Mouse (Mus musculus) heart, embryonic 12.5 days (tissue): ENCODE results near the gene Scnn1a. TPM values are rescaled to one million over a fixed set of nuclear protein-coding genes. Genes with fewer than 3 reads are reported as not detected.
"Not testable (repeated sequence)": the region's sequence is repeated elsewhere in the genome, so short reads cannot be mapped to it uniquely, and the experiment has no call there.

ENCODE experiments used
- ATAC-seq: fragments of 200-750 bp; cut with Nextera tagmentation; 2 replicates; pipeline ENCODE4 v1.8.0; 2017; ENCODE audit warnings: moderate TSS enrichment, moderate library complexity; ENCODE audit not compliant: insufficient number of reproducible peaks, low FRiP score
- H3K27ac ChIP-seq: fragments of 300-500 bp; sonication (generic); 2 replicates; pipeline ENCODE4 v1.5.1; 2016; ENCODE audit warnings: mild to moderate bottlenecking, moderate library complexity; ENCODE audit not compliant: poor library complexity, severe bottlenecking
- H3K27me3 ChIP-seq: fragments of 300-500 bp; sonication (generic); replicated peaks from 2 replicates; pipeline ENCODE4 v1.6.1; 2016; ENCODE audit warnings: mild to moderate bottlenecking, moderate library complexity
- H3K36me3 ChIP-seq: fragments of 300-500 bp; sonication (generic); 2 replicates; pipeline ENCODE4 v1.6.1; 2016; ENCODE audit warnings: mild to moderate bottlenecking, moderate library complexity
- H3K4me1 ChIP-seq: fragments of 300-500 bp; sonication (generic); replicated peaks from 2 replicates; pipeline ENCODE4 v1.6.1; 2016; ENCODE audit warnings: mild to moderate bottlenecking
- H3K4me2 ChIP-seq: fragments of 300-500 bp; sonication (generic); 2 replicates; pipeline ENCODE4 v1.6.1; 2016; ENCODE audit warnings: mild to moderate bottlenecking, moderate library complexity
- H3K4me3 ChIP-seq: fragments of 300-500 bp; sonication (generic); 2 replicates; pipeline ENCODE4 v1.5.1; 2016; ENCODE audit warnings: mild to moderate bottlenecking
- H3K9ac ChIP-seq: fragments of 300-500 bp; sonication (generic); 2 replicates; pipeline ENCODE4 v1.6.1; 2016; ENCODE audit warnings: mild to moderate bottlenecking, moderate library complexity
- H3K9me3 ChIP-seq: fragments of 300-500 bp; sonication (generic); replicated peaks from 2 replicates; pipeline ENCODE4 v1.6.1; 2016; ENCODE audit warnings: mild to moderate bottlenecking, moderate library complexity
- WGBS: fragments of 180-500 bp; shearing (Covaris S2); methylation state at CpG from one replicate; pipeline ENCODE4 v1.1.7; 2016; 5-methylcytosine and 5-hydroxymethylcytosine counted together
- polyA plus RNA-seq: library from polyadenylated mRNA; unstranded; fragments of >200 nt; fragmentation: Nextera tagmentation; extraction: Ambion mirVana; gene quantifications from 2 replicates; pipeline ENCODE4 v1.2.1, GENCODE M21; 2016

Gene Scnn1a
- polyA plus RNA-seq, 1 experiment from 2014 or later = 0.70 TPM

DNA sequence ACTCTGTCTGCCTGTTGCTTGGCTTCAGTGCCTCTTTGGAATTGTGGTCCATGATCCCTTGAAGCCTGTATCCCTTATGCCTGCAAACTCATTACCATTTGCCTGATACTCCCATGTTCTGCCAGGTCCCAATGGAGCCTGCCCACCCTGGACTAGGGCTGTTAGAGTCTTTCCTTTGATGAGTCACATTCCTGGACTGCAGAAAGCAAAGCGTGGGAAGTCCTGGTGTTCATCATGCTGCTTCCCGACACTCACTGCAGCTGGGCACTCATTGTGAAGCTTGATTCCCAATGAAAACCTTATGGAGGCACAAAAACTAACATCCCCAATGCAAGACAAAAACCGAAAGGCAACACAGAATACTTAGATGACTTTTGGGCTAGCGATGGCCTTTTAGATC lies 29.1 kb upstream of the Scnn1a start:
- no peak overlapping the region for H3K4me2 ChIP-seq
- no peak overlapping the region for H3K9ac ChIP-seq
- H3K36me3 ChIP-seq = no peaks in the 10 kb centered on the region
- no peak for ATAC-seq
- H3K27ac ChIP-seq = no peak overlapping the region
- WGBS = 51% methylated on average over 4 of the region's 4 CpGs
- H3K4me1 ChIP-seq = no peaks in the 10 kb centered on the region
- H3K27me3 ChIP-seq = 0 out of 2 replicates have a peak, but pooled peaks cover 5% of the 10 kb centered on the region
- H3K4me3 ChIP-seq = no peak overlapping the region
- H3K9me3 ChIP-seq = no peaks in the 10 kb centered on the region; the same call in 1 of the 2 replicates

GRCm38 (mm10) chr6:125292256-125292655 lies 28.2 kb upstream of the Scnn1a start:
- Histone ChIP-seq H3K27ac (no peak overlapping the region), H3K4me3 (no peak overlapping the region), H3K27me3 (0 out of 2 replicates have a peak, but pooled peaks cover 5% of the 10 kb centered on the region), H3K36me3 (no peaks in the 10 kb centered on the region), H3K9ac (no peak overlapping the region), H3K4me2 (no peak overlapping the region), H3K9me3 (no peaks in the 10 kb centered on the region; the same call in 1 of the 2 replicates), H3K4me1 (no peaks in the 10 kb centered on the region)
- no peak for ATAC-seq
- WGBS = 84% methylated on average over 7 of the region's 7 CpGs

DNA sequence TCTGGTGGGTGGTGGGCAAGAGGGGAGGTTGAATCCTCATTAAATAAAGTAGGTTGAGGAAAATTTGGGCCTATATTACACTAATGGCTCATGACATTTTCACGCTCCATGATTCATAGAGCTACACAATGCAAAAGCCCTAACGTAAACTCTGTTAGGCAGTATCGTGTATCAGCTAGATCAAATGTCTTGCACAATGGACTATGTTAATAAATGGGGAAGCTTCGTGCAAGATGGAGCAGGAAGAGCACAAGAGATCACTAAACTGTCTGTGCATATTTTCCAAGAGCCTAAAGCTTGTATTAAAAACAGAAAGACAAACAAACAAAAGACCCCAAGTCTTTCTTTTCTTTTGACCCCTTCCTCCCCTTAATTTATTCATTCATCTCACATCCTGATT lies 26.4 kb upstream of the Scnn1a start:
- Histone ChIP-seq H3K27ac (no peak overlapping the region), H3K27me3 (0 out of 2 replicates have a peak, but pooled peaks cover under 1% of the 10 kb centered on the region), H3K36me3 (no peaks in the 10 kb centered on the region), H3K9ac (no peak overlapping the region), H3K4me3 (no peak overlapping the region), H3K4me1 (no peaks in the 10 kb centered on the region), H3K4me2 (no peak overlapping the region), H3K9me3 (no peaks in the 10 kb centered on the region; the same call in 1 of the 2 replicates)
- ATAC-seq = no peak
- WGBS = 85% methylated on average over 4 of the region's 4 CpGs

DNA sequence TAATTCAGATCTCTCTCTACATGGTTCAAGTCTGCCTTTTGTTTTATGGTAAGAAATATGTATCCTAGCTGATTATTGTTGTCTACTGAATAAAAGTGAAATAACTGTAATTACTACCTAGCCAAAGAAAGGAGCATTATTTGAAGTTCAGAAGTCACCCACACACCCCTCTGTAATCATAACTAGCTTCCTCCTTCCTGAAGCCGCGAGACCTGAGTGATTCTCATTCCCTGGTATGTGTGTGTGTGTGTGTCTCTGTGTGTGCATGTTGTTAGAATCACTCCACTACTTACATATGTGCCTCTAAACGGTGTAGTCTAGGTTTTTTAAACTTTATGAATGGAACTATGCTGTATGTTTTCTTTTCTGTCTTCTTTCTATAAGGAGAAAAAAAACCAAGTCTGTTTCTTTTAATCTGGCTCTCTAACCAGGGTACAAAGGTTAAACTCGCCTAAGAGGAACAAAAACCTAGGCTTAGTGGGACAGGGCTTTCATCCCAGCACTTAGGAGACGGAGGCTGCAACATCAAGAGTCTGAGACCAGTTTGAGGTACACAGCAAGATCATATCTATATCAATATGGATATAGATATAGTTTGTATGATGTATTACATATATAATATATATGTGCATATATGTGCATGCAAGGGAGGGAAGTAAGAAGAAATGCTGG lies 23.2 kb upstream of the Scnn1a start:
- no peak for ATAC-seq
- Histone ChIP-seq H3K4me1 (no peaks in the 10 kb centered on the region), H3K4me2 (no peak overlapping the region), H3K9me3 (no peaks in the 10 kb centered on the region; the same call in 1 of the 2 replicates), H3K9ac (no peak overlapping the region), H3K27ac (no peak overlapping the region), H3K27me3 (no peaks in the 10 kb centered on the region), H3K36me3 (no peaks in the 10 kb centered on the region), H3K4me3 (no peak overlapping the region)
- 69% methylated on average over 5 of the region's 5 CpGs for WGBS

DNA sequence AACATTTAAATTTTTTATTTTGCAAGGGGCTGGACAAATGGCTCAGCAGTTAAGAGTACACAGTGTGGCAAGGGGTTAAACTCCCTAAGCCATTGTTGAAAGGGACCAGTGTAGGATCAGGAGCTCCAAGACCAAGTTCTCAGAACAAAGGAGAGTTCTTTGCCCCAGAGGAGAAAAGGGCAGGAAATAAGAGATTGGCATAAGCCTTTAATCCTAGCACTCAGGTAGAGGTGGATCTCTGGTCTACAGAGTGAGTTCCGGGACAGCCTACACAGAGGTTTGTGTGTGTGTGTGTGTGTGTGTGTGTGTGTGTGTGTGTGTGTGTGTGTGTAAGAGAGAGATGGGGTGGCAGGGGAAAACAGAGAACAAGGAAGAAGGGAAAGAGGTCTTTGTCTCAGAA lies 19.5 kb upstream of the Scnn1a start:
- Histone ChIP-seq H3K9ac (no peak overlapping the region), H3K4me1 (no peaks in the 10 kb centered on the region), H3K36me3 (peaks cover under 1% of the 10 kb centered on the region; the same call in 1 of the 2 replicates), H3K9me3 (peaks cover 11% of the 10 kb centered on the region), H3K27me3 (no peaks in the 10 kb centered on the region), H3K27ac (no peak overlapping the region), H3K4me3 (no peak overlapping the region), H3K4me2 (no peak overlapping the region)
- ATAC-seq = no peak
- WGBS = 71% methylated on average over 1 of the region's 1 CpGs

- Histone ChIP-seq H3K4me2 (no peak overlapping the region), H3K9ac (no peak overlapping the region), H3K4me3 (no peak overlapping the region), H3K27ac (no peak overlapping the region), H3K27me3 (no peaks in the 10 kb centered on the region), H3K4me1 (no peaks in the 10 kb centered on the region), H3K36me3 (peaks cover 15% of the 10 kb centered on the region), H3K9me3 (peaks cover 14% of the 10 kb centered on the region)
- no peak for ATAC-seq
- WGBS = 83% methylated on average over 24 of the region's 24 CpGs
These were observed 18.1 kb upstream of the Scnn1a start for GRCm38 (mm10) chr6:125302231-125302982.

DNA sequence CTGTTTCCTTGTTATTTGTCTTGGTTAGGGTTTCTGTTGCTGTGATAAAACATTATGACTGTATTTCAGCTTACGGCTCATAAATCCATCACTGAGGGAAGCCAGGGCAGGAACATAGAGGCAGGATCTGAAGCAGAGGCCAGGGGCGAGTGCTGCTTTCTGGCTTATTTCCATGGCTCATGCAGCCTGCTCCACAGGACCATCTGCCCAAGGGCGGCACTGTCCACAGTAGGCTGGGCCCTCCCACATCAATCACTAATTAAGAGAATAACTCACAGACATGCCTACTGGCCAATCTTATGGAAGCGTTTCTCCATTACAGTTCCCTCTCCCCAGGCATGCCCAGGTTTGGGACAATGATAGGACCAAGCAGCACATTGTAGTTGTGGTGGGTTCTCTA lies 17.2 kb upstream of the Scnn1a start:
- no peaks in the 10 kb centered on the region for H3K4me1 ChIP-seq
- peaks cover 14% of the 10 kb centered on the region for H3K9me3 ChIP-seq
- H3K4me2 ChIP-seq = no peak overlapping the region
- no peaks in the 10 kb centered on the region for H3K27me3 ChIP-seq
- no peak overlapping the region for H3K27ac ChIP-seq
- no peak overlapping the region for H3K9ac ChIP-seq
- no peak overlapping the region for H3K4me3 ChIP-seq
- 82% methylated on average over 4 of the region's 4 CpGs for WGBS
- ATAC-seq = no peak
- H3K36me3 ChIP-seq = peaks cover 22% of the 10 kb centered on the region

- not testable (repeated sequence) for H3K9ac ChIP-seq, H3K27me3 ChIP-seq, H3K27ac ChIP-seq, H3K4me2 ChIP-seq, ATAC-seq, H3K4me3 ChIP-seq, H3K4me1 ChIP-seq
- WGBS = 84% methylated on average over 7 of the region's 7 CpGs
- peaks cover 14% of the 10 kb centered on the region for H3K9me3 ChIP-seq
- H3K36me3 ChIP-seq = peaks cover 33% of the 10 kb centered on the region
These were observed 16.1 kb upstream of the Scnn1a start for GRCm38 (mm10) chr6:125304408-125304807.

DNA sequence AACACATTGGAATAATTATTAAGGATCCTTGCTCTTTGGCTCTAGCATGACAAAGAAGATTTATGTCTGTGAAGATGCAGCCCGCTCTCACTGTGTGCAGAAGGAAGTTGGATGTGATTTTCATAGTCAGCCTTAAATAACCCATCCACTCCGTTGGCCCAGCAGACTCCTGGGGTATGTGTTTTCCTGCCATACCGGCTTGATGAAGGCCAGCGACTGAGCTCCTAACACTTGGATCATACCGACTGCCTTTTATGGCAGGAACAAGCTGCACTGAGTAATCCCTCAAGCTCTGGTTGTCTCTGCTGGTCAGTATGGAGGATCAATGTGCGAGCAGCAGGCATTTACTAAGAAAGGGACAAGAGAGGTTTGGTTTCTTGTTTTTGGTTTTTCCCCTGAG lies 15.0 kb upstream of the Scnn1a start:
- H3K9ac ChIP-seq = no peak overlapping the region
- 72% methylated on average over 6 of the region's 6 CpGs for WGBS
- no peak for ATAC-seq
- peaks cover 37% of the 10 kb centered on the region for H3K36me3 ChIP-seq
- no peak overlapping the region for H3K4me3 ChIP-seq
- peaks cover 11% of the 10 kb centered on the region; the same call in 1 of the 2 replicates for H3K4me1 ChIP-seq
- H3K27ac ChIP-seq = no peak overlapping the region
- peaks cover 14% of the 10 kb centered on the region for H3K9me3 ChIP-seq
- H3K27me3 ChIP-seq = no peaks in the 10 kb centered on the region
- H3K4me2 ChIP-seq = no peak overlapping the region

DNA sequence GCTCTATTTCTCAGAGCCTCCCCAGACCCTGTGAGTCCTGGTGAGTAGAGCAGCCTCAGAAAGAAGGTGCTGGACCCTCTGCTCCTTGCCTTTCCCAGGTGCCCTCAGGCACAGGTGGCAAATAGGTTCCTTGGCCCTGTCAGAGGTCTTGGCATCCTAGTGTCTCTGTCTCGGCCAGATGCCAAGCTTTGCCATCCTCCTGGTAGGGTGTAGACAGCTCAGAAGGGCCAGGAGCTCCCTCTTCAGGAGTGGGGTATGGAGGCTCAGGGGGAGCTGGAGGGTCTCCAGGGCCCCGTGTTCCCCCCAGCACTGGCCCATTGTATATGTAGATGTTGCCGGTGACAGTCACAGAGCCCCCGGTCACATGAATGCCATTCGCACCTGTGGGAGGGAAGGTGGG lies 13.4 kb upstream of the Scnn1a start:
- no peaks in the 10 kb centered on the region for H3K27me3 ChIP-seq
- no peak overlapping the region for H3K4me2 ChIP-seq
- peaks cover 17% of the 10 kb centered on the region for H3K4me1 ChIP-seq
- no peak overlapping the region for H3K9ac ChIP-seq
- no peak overlapping the region for H3K4me3 ChIP-seq
- peaks cover 50% of the 10 kb centered on the region for H3K36me3 ChIP-seq
- H3K9me3 ChIP-seq = peaks cover 14% of the 10 kb centered on the region
- no peak for ATAC-seq
- 83% methylated on average over 5 of the region's 5 CpGs for WGBS
- H3K27ac ChIP-seq = no peak overlapping the region

GRCm38 (mm10) chr6:125308921-125309320 lies 11.5 kb upstream of the Scnn1a start:
- WGBS = 31% methylated on average over 13 of the region's 13 CpGs
- Histone ChIP-seq H3K4me3 (no peak overlapping the region), H3K4me1 (peaks cover 26% of the 10 kb centered on the region), H3K27ac (no peak overlapping the region), H3K27me3 (no peaks in the 10 kb centered on the region), H3K9ac (no peak overlapping the region), H3K4me2 (peak overlapping the region; percentile 6), H3K36me3 (peaks cover 51% of the 10 kb centered on the region), H3K9me3 (peaks cover 14% of the 10 kb centered on the region)
- no peak for ATAC-seq
